Mouse (Mus musculus) liver, embryonic 14.5 days (tissue): ENCODE results near the gene Pzp. TPM values are rescaled to one million over a fixed set of nuclear protein-coding genes. Genes with fewer than 3 reads are reported as not detected.

Experiments used
- ATAC-seq: fragments of 200-750 bp; cut with Nextera tagmentation; 2 replicates; pipeline ENCODE4 v1.8.0; 2017; ENCODE audit warnings: moderate number of reproducible peaks, mild to moderate bottlenecking, moderate library complexity; ENCODE audit not compliant: insufficient read depth
- DNase-seq, 3 experiments: peaks; one replicate each; pipeline ENCODE4 v3.0.0-alpha.2; 2012 to 2013; ENCODE audit warnings: low read depth in 3 of 3, low spot score in 3 of 3
- H3K27ac ChIP-seq: fragments of 300-500 bp; sonication (generic); 2 replicates; pipeline ENCODE4 v1.5.1; 2014; ENCODE audit warnings: moderate library complexity, mild to moderate bottlenecking, control low read depth, inconsistent platforms
- H3K27me3 ChIP-seq: fragments of 300-500 bp; sonication (generic); 2 replicates; pipeline ENCODE4 v1.6.1; 2014; ENCODE audit warnings: mild to moderate bottlenecking, low read length, moderate library complexity; ENCODE audit not compliant: control insufficient read depth, insufficient read depth
- H3K36me3 ChIP-seq: fragments of 300-500 bp; sonication (generic); replicated peaks from 2 replicates; pipeline ENCODE4 v1.6.1; 2014; ENCODE audit warnings: low read depth; ENCODE audit not compliant: control insufficient read depth, insufficient read depth
- H3K4me1 ChIP-seq, 2 experiments: fragments of 200-500 bp in 1 of 2; fragments of 300-500 bp in 1 of 2; sonication (generic) in 1 of 2; replicated peaks; 2 replicates each; pipeline ENCODE4 v1.6.1; 2012 to 2014; ENCODE audit warnings: antibody characterized with exemption in 1 of 2, inconsistent platforms in 1 of 2, low read length in 1 of 2; ENCODE audit not compliant: control insufficient read depth in 2 of 2, insufficient read depth in 2 of 2
- H3K4me2 ChIP-seq: fragments of 300-500 bp; sonication (generic); 2 replicates; pipeline ENCODE4 v1.6.1; 2014; ENCODE audit warnings: low read depth, mild to moderate bottlenecking, control low read depth, moderate library complexity
- H3K4me3 ChIP-seq, 2 experiments: fragments of 200-500 bp in 1 of 2; fragments of 300-500 bp in 1 of 2; sonication (generic) in 1 of 2; 2 replicates each; pipeline ENCODE4 v1.5.1; 2012 to 2014; ENCODE audit warnings: low read depth in 2 of 2, low read length in 2 of 2, mild to moderate bottlenecking in 2 of 2, control low read depth in 1 of 2, inconsistent platforms in 1 of 2, moderate library complexity in 1 of 2; ENCODE audit not compliant: insufficient read depth in 1 of 2
- H3K9ac ChIP-seq: fragments of 300-500 bp; sonication (generic); replicated peaks from 2 replicates; pipeline ENCODE4 v1.6.1; 2014; ENCODE audit warnings: mild to moderate bottlenecking, control low read depth, moderate library complexity
- H3K9me3 ChIP-seq: fragments of 300-500 bp; sonication (generic); 2 replicates; pipeline ENCODE4 v1.6.1; 2016; ENCODE audit warnings: low read length, mixed read lengths; ENCODE audit not compliant: control insufficient read depth
- CTCF ChIP-seq: IDR thresholded peaks from 2 replicates; pipeline ENCODE4 v1.5.1; 2016; ENCODE audit warnings: antibody characterized with exemption, low read depth, control low read depth
- EP300 ChIP-seq: IDR thresholded peaks from 2 replicates; pipeline ENCODE4 v1.6.1; 2016; ENCODE audit warnings: antibody characterized with exemption, low read depth
- WGBS: fragments of 180-500 bp; shearing (Covaris S2); extraction: QIAGEN DNeasy Blood & Tissue Kit; methylation state at CpG from one replicate; pipeline ENCODE4 v1.1.7; 2014; ENCODE audit not compliant: insufficient replicate concordance; 5-methylcytosine and 5-hydroxymethylcytosine counted together
- polyA plus RNA-seq, 2 experiments: library from polyadenylated mRNA; depleted of rRNA in 1 of 2; stranded (reverse) in 1 of 2; unstranded in 1 of 2; fragments of >200 nt; fragmentation: Nextera tagmentation in 1 of 2; extraction: Ambion mirVana in 1 of 2; gene quantifications; 2 replicates each; pipeline versions ENCODE4 v1.2.1 to v1.2.3; 2012 to 2014

Gene Pzp
- polyA plus RNA-seq, 2 experiments: 187 to 201 TPM

GRCm38 (mm10) chr6:128528491-128528890 is 2.0 kb upstream of the Pzp start:
- Histone ChIP-seq H3K4me1 (peaks cover 0 to under 1% of the 10 kb centered on the region in 2 experiments; a peak in 2 of 4 replicates), H3K9ac (no peak overlapping the region), H3K36me3 (no peaks in the 10 kb centered on the region), H3K27ac (no peak overlapping the region), H3K9me3 (no peaks in the 10 kb centered on the region), H3K4me3 (no peak overlapping the region), H3K4me2 (no peak overlapping the region), H3K27me3 (no peaks in the 10 kb centered on the region)
- TF ChIP-seq CTCF (no peak), EP300 (no peak)
- ATAC-seq (no peak), DNase-seq (no peak)
- whole genome bisulfite sequencing: 59% methylated on average over 4 of the region's 4 CpGs

DNA sequence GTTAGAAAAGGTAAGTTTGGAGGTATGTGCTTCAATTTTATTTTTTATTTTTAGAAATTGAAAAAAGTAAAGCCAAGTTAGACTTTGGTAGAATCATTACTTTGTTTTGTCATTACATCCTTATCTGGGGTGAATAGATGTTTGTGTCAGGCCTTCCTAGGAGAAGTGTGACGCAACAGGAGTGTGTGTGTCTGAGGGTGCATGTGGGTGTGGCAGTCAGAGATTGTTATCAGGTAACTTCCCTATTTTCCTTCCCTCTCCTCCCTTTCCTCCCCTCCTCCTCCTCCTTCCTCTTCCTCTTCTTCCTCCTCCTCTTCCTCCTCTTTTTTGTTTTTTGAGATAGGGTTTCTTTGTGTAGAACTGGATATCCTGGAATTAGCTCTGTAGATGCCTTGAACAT is 590 bp upstream of the Pzp start:
- ATAC-seq: no peak
- WGBS: 8% methylated on average over 1 of the region's 1 CpGs
- H3K9ac ChIP-seq: no peak overlapping the region
- no peak overlapping the region for H3K4me3 ChIP-seq
- no peak for DNase-seq
- H3K9me3 ChIP-seq: no peaks in the 10 kb centered on the region
- H3K36me3 ChIP-seq: no peaks in the 10 kb centered on the region
- TF ChIP-seq EP300 (no peak), CTCF (no peak)
- H3K27ac ChIP-seq: no peak overlapping the region
- no peak overlapping the region for H3K4me2 ChIP-seq
- no peaks in the 10 kb centered on the region for H3K27me3 ChIP-seq
- H3K4me1 ChIP-seq: no peaks in the 10 kb centered on the region

DNA sequence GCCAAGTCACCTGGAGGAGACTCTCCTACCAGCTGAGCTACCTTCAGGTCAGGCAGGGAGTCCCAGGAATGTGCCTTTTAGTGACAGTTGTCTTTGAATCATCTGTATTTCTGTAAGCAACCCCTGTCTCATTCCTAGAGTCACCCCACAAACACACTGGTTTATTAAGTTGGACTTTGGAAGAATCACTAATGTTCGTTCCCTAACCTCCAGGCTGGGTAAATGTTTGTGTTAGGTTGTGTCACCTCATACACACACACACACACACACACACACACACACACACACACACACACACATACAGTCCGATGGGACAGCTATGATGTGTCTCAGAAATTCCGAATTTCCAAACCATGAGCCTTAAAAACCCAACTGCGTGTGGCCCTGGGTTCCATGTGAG is 719 bp downstream of the Pzp start:
- H3K36me3 ChIP-seq: no peaks in the 10 kb centered on the region
- DNase-seq (no peak), ATAC-seq (peak; percentile 59; the same call in 1 of the 2 replicates)
- H3K4me3 ChIP-seq: peak overlapping the region in 1 of 2 experiments; percentile 40; a peak in 2 of 4 replicates
- WGBS: 57% methylated on average over 4 of the region's 4 CpGs
- no peaks in the 10 kb centered on the region for H3K27me3 ChIP-seq
- no peaks in the 10 kb centered on the region for H3K9me3 ChIP-seq
- no peaks in the 10 kb centered on the region for H3K4me1 ChIP-seq
- no peak for TF ChIP-seq EP300
- no peak for TF ChIP-seq CTCF
- H3K9ac ChIP-seq: no peak overlapping the region
- 0 out of 2 replicates have a peak overlapping the region, but pooled peaks have one; percentile 22 for H3K4me2 ChIP-seq
- H3K27ac ChIP-seq: no peak overlapping the region; the same call in 1 of the 2 replicates

GRCm38 (mm10) chr6:128523360-128523759 is 3.2 kb downstream of the Pzp start:
- Histone ChIP-seq H3K4me3 (no peak overlapping the region), H3K4me2 (no peak overlapping the region), H3K27ac (no peak overlapping the region), H3K9ac (no peak overlapping the region), H3K27me3 (no peaks in the 10 kb centered on the region), H3K36me3 (no peaks in the 10 kb centered on the region), H3K4me1 (no peaks in the 10 kb centered on the region), H3K9me3 (no peaks in the 10 kb centered on the region)
- DNase-seq: no peak
- WGBS: 73% methylated on average over 3 of the region's 3 CpGs
- TF ChIP-seq EP300 (no peak), CTCF (no peak)
- no peak for ATAC-seq

GRCm38 (mm10) chr6:128519159-128519558 is 7.4 kb downstream of the Pzp start:
- Histone ChIP-seq H3K4me2 (no peak overlapping the region), H3K9ac (no peak overlapping the region), H3K27ac (no peak overlapping the region), H3K27me3 (no peaks in the 10 kb centered on the region), H3K4me3 (no peak overlapping the region), H3K36me3 (no peaks in the 10 kb centered on the region), H3K4me1 (no peaks in the 10 kb centered on the region), H3K9me3 (no peaks in the 10 kb centered on the region)
- 70% methylated on average over 7 of the region's 7 CpGs for WGBS
- TF ChIP-seq CTCF: no peak
- TF ChIP-seq EP300: no peak
- DNase-seq (no peak), ATAC-seq (no peak)
